Mouse (Mus musculus) heart, adult 9 months (tissue): ENCODE data around the gene Sytl2.
A peak's percentile ranks its signal among the peaks of the same experiment; 100 is the strongest.

Source experiments
- DNase-seq, 2 experiments: peaks; one replicate each; pipeline ENCODE4 v3.0.0; 2022; ENCODE audit warnings: low spot score in 2 of 2

Sytl2 gene

DNA sequence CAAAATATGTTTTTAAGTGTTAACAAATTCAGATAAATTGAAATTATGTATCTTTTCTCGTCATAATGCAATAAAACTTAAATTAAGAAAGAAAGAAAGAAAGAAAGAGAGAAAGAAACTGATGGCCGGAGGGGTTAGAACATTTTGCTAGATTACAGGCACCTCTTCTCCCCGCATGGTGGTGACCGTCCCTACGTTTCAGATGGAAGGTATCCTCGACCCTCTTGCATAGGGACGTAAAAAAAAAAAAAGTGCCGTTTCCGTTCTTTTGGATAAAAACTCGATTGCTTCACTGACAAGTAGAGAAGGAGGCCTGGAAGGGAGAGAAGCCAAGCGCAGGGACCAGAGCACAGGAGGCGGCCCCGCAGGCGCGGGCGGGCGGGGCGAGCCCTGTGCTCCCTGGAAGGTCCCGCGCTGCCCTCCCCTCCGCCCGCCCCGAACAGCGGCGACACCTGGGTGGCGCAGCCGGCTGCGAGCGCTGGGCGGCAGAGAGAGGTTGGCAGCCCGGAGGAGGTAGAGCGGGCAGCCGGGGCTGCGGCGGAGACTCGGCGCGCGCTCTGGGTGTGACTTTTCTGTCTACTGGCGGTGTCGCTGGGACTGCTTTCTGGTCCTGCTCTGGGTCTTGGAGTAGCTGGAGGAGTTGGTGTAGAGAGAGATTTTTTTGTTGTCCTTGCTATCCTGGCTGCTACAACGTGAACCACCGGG is at the start of gene Sytl2:
TSS of gene Sytl2 (plus strand) at position 311 of the 705 bp plus-strand sequence.
- DNase-seq, result peak; percentile 20 to 35

DNA sequence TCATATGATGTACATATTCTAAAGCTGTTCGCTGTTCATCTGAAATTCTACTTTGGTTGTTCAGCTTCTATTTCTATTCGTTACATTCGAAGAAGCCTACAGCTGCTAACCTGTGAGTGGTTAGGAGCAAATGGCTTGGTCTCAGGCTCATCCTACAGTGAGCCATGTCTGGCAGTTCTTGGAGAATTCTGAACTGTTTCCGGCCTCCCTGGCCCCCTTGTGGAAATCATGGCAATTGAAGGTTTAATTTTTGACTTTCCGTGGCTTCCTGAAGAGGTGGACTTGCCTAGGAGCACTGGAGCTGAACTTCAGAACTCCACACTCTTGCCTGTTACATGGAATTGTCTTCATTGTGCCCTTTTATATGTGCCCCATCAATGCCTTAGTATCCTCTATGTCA is 49.1 kb upstream of the Sytl2 start:
- DNase-seq, result no peak

DNA sequence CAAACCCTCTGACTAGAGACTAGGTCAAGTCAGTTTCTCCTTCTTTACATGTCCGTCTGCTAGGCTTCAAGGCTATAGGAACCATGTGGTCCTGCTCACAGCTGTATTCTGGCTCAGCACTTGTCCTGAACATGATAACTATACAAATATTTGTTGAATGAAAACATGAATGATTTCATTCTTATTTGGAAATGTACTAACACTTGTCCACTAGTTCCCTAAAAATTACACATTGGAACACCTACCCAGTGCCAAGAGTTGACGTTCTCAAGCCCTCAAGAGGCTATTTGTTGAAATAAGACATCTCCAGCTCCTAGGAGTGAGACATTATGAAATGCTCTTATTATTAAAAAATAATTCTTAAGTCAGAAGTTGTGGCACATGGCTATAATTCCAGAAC is 43.4 kb upstream of the Sytl2 start:
- peak; percentile 56 to 69 for DNase-seq

DNA sequence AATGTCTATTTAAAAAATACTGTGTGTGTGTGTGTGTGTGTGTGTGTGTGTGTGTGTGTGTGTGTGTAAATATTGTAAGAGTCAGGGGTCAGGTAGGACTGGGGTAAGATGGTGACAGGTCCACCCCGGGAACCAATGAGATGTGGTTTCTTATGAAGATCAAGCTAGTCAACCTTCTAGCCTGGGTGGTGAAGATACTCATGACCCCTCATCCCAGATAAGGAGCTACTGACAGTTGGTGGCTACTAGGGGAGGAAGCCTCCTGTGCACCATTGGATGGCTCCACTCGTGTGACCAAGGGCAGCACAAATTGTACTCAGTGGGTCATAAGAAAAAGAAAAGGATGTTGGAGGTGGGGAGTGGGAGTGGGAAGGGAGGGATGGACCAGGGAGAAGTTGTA is 42.2 kb upstream of the Sytl2 start:
- DNase-seq, result no peak

DNA sequence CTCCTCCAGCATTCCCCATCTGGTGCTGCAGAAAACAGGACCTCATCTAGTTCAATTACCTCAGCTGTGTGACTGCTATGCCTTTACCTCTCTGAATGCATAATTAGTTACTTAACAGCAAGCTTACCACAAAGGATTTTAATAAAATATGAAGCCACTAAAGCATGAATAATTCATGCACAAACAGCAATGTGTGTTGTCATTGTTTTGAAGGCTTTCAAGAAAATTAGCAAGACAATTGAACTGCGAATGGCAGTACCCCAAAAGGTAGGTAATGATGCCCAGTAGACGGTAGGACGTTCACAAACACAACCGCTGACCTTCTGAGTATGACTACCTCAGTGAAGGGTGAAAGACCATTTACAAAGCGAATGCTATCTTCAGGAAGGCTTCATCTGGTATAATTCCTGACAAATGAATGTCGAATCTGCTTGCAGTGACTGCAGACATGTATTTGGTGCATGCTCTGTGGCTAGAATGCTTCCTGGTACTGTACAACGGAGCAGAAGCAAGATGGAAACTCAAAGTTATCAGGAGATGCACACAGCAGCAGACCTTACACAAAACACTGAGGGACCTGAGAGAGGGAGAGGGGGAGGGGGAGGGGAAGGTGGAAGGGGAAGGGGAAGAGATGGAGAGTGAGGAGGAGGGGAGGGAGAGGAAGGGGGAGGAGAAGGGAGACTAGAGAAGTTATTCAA is 40.0 kb upstream of the Sytl2 start:
- DNase-seq, result no peak

DNA sequence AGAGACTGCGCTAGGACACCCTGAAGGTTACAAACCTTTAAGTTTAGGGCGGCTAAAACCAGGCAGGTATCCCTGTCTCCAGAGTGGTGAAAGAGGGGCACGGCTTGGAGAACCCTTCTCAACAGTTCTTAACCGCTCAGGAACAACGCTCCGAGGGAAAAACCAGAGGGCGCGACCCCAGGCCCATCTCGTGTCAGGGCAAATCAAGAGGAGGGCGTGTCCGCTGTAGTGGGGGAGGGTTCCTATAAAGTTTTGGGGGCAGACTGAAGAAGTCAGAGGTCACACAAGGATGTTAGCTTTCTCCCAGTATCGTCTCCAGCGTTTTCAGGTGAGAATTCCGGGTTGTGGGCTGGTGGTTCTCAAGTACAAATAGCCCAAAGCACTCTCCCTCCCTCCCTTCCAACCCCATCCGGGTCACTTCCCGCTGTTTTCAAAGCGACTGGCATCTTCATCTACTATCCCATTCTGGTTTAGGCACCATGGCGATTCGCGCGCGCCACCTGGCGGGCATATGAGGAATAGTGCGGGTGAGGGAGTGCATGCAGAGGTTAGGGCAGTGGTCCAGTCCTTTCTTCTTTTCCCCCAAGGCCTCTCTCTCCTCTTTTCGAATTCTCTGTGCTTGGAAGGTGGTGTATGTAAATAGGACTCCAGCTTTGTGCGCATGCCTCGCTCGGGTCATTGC is 36.6 kb upstream of the Sytl2 start, which contains the start of gene Ccdc83:
TSS of gene Ccdc83 (minus strand) at position 489 of the 682 bp plus-strand sequence.
- DNase-seq, result peak; percentile 81 to 83

DNA sequence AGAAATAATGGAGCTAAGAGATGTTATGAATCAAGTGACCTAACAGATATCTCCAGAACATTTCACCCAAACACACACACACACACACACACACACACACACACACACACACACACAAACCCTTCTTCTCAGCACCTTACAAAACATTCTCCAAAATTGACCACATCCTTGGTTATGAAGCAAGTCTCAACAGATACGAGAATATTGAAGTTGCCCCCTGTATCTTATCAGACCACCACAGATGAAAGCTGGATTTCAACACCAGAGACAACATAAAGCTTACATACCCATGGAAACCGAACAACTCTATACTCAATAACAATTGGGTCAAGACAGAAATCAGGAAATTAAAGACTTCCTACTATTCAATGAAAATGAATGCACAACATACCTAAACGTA is 31.9 kb upstream of the Sytl2 start:
- DNase-seq, result no peak

DNA sequence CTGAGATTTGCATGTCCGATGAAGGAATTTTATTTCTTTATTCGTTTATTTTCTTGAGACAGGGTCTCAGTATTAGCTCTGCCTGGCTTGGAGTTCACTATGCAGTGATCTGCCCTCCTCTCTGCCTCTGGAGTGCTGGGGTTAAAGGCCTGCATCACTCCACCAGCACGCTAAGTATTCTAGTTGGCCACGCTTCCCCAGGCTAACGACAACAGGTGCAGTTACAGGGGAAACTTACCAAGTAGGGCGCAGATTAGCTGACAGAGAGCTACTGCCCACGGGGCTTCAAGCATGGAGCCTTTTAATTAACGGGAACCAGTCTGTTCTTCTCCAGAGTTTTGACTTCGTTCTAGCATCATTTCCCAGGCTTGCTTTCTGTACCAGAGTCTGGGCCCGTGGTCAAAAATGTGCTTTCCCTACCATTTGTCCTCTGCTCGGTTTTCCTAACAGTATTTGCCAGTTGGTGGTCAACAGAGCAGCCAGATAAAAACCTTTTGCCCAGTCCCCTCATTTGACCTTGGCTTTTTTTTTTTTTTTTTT is 27.4 kb upstream of the Sytl2 start:
- DNase-seq, result no peak

DNA sequence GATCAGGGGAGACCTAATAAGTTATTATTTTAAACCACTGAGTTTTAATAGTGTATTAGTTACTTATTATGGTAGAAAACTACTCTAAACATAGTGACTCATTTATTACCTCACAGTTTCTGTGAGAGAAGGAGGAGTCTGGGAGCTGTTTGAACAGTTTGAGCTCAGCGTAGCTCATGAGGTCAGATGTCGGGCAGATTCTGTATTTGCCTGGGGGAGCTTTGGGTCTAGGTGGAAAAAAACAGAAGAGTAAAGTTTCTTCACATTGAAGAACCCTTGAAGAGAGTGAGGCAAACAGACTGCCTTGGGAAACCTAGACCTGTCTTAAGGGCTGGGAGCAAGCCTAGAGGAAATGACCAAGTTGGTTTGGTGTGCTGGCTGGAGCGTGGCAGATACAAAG is 24.8 kb upstream of the Sytl2 start:
- DNase-seq, result no peak

DNA sequence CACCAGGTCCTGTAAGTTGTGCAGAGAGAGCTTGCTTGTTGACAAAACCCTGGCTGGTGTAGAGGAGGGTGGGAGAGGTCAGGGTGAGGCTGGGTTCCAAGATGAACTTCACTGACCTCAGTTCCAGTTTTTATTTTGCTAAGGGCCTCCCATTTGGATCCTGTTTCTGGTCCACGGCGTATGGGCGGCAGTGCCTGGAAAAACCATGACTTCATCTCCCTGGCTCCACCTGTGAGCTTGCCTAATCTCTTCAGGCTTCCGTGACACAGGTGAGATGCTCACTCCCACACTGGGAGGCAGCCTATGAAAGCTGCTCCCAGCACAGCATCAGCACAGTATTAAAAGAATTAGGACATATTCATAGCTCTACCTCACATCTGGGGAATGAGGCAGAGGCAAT is 24.3 kb upstream of the Sytl2 start:
- peak in 1 of 2 experiments; percentile 23 for DNase-seq

DNA sequence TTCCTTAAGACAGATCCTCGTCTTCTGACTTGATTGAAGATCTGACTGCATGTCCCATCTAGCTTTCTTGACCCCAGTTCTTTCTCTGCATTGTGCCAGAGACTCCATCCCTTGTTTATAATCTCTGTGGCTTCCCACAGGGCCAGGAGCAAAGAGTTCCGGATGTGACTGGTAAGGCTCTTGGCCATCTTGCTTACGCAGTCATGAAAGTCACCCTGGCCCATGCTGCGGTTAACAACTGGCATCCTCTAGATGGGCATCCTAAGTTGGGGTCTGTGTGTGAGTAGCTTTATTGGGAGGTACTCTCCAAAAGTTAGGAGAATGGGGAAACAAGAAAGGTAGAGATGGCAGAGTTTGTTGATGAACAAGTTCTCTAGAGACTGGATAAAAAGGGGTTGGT is 22.9 kb upstream of the Sytl2 start:
- DNase-seq, result no peak

DNA sequence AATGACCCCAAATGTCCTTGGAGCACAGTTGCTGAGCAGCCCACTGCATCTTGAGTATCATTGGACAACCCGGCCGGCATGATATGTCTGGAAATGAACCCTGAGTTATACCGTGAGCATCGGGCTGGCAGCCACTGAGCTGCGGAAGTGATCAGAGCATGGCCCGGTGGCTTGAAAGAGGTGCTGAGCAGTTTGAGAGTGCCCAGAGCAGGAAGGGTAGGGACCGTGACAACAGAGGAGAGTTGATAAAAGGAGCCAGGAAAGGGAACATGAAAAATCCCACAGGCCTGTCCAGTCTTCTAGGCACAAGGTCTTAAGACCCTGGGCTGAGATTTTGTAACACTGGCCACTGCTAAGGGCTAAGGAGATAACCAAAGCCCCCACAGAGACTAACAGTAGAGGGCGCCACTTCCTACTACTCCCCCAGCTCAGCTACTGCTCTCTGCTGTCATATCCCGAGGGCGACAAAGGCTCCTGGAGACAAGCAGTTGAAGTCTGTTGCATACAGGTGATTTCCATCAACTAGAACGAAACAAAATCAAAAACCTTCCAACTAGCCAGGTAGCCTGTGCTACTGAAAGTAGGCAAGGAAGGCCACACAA is 21.7 kb upstream of the Sytl2 start:
- DNase-seq, result no peak

DNA sequence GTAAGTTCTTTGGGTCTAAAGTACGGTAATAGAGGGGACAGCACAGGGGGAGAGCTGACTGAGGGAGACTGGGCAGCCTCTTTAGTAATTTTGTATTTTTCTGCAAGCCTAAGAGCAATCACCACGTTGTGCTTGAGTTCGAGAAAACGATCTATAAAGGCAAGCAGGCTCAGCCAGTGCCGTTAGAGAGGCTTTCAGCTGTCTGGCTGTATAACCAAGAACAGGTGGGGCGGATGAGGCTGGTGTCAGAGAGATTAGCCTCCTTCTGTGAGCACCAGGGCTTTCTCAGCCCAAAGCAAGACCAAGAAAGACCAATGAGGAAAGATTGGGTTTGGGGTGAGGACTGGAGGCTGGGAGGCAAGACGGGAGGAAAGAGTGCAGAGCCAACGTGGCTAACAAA is 21.2 kb upstream of the Sytl2 start:
- no peak for DNase-seq

DNA sequence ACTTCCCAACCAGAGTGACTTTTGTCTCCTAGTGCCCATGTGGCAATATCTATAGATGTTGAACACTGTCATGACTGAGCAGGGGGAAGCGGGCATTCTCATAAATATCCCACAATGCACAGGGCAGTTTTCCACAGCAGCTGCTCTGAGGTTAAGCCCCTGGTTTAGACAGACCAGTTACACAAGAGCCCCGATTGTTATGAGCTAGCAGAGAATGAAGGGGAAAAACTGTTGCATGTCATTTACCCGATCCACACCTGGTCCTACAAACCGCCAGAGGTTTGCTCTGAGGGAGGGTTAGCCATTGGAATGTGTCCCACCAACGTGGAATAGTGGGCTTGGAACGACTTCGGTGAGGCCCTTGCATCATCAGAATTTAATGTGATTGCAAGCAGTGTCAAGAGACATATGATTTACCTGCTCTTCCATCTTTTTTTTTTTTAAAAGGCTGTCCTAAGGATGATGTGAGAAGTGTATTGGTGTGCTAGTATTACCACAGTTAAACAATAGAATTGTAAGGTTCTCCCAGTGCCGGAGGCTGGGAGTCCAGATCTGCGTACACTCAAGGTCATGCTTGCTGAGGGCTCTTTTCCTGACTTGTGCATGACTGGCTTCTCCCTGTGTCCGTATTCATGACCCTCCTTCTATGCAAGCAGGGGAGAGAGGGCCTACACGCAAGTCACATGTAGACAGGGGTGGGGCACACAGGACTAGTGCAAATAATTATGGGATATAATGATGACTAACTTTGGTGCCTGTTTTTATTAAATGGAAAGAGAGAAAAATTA is 20.1 kb upstream of the Sytl2 start:
- DNase-seq, result no peak

DNA sequence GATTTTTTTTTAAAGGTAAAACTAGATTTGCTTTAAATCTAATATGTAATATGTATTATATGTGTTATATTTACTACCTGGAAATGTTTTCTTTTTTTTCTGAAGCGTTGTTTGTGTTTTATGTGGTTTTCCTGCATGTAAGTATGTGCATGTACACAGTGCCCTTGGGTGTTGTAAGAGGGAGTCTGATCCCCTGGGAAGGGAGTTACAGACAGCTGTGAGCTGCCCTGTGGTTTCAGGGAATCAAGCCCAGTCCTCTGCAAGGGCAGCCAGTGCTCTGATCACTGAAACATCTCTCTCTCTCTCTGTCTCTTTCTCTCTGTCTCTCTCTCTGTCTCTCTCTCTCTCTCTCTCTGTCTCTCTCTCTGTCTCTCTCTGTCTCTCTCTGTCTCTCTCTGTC is 19.3 kb upstream of the Sytl2 start:
- DNase-seq, result no peak

DNA sequence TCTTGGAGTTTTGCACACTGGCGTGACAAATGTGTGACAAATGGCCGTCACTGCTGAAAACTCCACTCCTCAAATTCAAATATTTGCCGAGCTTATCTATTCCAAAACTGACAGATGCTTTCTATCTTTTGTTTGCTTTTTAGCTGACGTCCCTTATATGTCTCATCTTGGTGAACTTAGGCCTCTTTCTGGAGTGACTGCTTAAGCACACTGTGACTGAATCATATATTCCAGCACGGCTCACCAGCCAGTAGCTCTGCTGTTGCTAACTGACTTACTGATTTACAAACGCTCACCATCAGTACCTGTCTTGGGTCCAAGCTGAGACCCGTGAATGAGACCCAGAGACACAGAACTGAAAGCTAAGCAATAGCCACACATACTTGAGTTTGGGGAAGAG is 17.3 kb upstream of the Sytl2 start:
- DNase-seq, result no peak

DNA sequence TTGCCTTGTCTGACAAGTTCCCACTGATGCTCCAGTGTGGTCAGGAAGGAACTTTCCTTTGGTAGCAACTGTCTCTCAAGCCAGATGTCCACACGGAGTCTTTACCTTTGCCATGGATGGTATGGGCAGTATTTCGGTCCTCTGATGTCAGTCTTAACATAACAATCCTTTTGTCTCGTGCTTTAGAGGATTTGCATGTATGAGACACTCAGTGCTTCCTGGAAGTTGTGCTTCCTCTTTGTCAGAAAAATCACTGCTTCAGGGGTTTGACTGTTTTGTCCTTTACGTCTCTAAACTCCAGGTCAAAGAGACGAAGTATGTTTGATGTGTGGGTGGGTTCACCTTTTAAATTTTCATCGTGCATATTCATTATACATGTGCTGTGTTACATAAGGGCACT is 10.2 kb upstream of the Sytl2 start:
- DNase-seq, result no peak

DNA sequence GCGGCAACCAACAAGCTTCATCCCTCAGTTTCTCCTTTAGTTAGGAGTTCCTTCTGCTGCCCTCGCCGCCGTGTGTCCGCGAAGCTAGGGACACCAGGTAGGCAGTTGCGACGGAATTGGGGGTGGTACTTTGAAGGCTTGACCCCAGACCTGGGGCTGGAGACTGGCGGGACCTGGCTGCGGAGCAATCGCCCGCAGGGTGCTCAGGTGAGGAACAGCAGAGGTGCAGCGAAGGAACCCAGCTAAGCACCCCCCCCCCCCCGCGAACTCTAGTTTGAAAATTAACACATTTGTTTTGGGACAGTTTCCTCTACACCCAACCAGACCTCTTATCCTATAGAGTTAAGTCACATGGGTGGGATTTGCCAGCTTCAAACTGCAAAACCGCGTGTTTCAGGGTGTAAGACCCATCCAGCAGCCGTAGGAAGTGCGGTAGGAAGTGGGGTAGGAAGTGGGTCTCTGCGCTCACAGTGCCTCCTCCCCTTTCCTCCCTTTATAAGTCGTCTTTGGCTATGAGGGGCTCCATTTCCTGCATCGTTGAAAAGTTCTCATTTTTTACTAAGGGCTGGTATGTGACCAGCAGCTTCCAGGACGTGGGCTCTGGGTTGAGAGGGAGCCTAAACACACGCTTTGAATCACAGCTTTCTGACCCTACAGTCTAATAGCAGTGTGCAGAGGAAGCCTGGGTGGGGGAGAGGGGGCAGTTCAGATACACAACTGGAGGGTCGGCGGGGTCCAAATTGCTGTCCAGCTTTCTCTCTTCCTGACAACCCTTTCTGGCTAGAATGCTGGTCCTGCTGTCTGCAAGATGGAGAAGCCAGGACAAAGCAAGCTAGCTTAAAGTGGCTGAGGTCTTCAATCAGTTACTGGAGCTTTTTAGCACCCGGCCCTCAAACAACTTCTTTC is 848 bp downstream of the Sytl2 start:
- no peak for DNase-seq

DNA sequence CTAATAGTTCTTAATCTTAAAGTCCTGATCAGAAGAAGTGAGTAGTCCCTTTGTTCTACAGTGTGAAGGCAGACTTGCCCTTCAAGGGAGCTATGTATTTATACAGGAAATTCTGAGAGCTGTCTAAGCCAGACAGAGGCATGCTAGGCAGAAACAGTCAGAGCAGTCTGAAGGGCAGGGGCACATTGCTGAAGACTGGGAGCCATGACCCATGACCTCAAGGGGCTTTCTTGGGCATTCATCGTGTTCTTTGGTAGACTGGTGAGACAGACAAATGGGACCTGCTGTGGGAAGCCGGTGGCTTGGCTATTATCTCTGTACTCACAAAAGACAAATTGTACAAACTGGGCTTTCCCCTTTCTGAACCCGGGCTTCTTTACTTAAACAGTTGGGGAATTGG is 4.0 kb downstream of the Sytl2 start:
- DNase-seq, result no peak

DNA sequence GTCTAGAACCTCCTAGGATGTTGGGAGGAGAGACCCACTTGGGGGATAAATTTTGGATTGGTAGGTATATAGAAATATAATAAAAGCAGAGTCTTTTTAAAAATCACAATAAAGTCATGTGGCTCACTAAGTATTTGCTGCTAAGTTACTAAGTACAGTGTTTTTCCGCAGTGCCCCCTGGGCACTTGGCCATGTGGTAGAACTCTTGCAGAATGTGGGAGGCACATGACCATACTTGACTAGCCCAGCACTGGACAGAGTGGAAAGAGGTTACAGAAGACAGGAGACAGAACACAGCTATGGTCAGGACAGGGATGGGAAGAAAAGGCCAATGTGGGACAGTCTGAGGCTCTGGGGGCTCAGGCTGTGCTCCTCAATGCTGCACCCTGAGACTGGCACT is 4.9 kb downstream of the Sytl2 start:
- no peak for DNase-seq
